Mouse (Mus musculus): ENCODE measurements around the gene Ninj2.

- TF ChIP-seq ZNF384 (IDR thresholded peaks at IDR 0.05; ENCODE audit: low read depth, low read length) (no peak), CTCF (IDR thresholded peaks at IDR 0.05 in 2 of 3, conservative IDR thresholded peaks at IDR 0.05 in 1 of 3; ENCODE audit: control insufficient read depth in 1 of 3, insufficient read depth in 1 of 3, low read depth in 2 of 3, low read length in 3 of 3, poor library complexity in 1 of 3, severe bottlenecking in 1 of 3) (no peak), ZMIZ1 (IDR thresholded peaks at IDR 0.05; ENCODE audit: low read depth, low read length) (no peak), POLR2A (IDR thresholded peaks at IDR 0.05; ENCODE audit: control insufficient read depth in 1 of 2, insufficient read depth in 1 of 2, low read depth in 1 of 2, low read length in 2 of 2, poor library complexity in 1 of 2) (no peak), MAX (IDR thresholded peaks at IDR 0.05; ENCODE audit: low read length) (no peak), ETS1 (IDR thresholded peaks at IDR 0.05; ENCODE audit: low read depth, low read length) (no peak), E2F4 (IDR thresholded peaks at IDR 0.05; ENCODE audit: borderline replicate concordance, low read depth, low read length) (no peak), UBTF (IDR thresholded peaks at IDR 0.05; ENCODE audit: borderline replicate concordance, insufficient read depth, low read depth, low read length) (no peak)
These were observed 21.1 kb downstream of the Ninj2 start for GRCm38 (mm10) chr6:120114271-120114670.

Data from MEL (cell line).